Mouse (Mus musculus): ENCODE measurements around the gene Gpr179. TPM values are rescaled to one million over a fixed set of nuclear protein-coding genes. Genes with fewer than 3 reads are reported as not detected.

Gene Gpr179
- total RNA-seq, 4 experiments from 2014 or later, result 0.20 to 0.50 (median 0.28) TPM

- peak in 1 of 2 experiments; percentile 64 for DNase-seq (ENCODE audit: low spot score in 2 of 2)
These were observed 62.3 kb downstream of the Gpr179 start for GRCm38 (mm10) chr11:97289276-97290230.

GRCm38 (mm10) chr11:97287643-97288042 is 64.2 kb downstream of the Gpr179 start:
- no peak for DNase-seq (ENCODE audit: low spot score in 2 of 2)

DNA sequence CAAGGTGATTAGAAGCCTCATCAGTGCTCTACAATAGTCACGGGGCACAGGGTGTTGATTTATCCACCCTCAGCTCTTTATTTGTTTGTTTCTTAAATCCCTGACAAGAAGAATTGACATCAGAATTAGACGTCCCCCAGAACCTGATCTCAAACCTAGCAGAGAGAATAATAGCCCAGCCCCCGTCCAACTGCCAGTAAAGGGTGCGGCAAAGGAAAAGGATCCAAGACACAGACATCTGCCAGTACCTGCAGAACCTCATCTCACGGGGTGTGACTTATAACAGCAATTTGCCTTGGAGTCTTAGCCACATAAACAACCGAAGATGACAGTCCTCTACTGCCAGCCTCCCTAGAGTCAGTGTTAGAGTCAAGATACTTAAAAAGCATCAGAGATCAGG is 64.9 kb downstream of the Gpr179 start:
- DNase-seq (ENCODE audit: low spot score in 2 of 2), result no peak

- DNase-seq (ENCODE audit: low spot score in 2 of 2), result no peak
These were observed 65.8 kb downstream of the Gpr179 start for GRCm38 (mm10) chr11:97285852-97286775.

- no peak for DNase-seq (ENCODE audit: low spot score in 2 of 2)
These were observed 67.0 kb downstream of the Gpr179 start for GRCm38 (mm10) chr11:97284854-97285253.

GRCm38 (mm10) chr11:97282179-97282578 is 69.7 kb downstream of the Gpr179 start:
- DNase-seq (ENCODE audit: low spot score in 2 of 2), result no peak

Other genes starting within 250 kb of the Gpr179 start
- under 1 TPM; 0.14 to 0.37 (median 0.23) TPM for gene Tbx21, start 236.7 kb downstream of the Gpr179 start, total RNA-seq (2022)
- gene Tbkbp1, start 200.6 kb downstream of the Gpr179 start, total RNA-seq (2022), result 10 to 100 TPM; 54.8 to 63.2 (median 59.6) TPM
- 100 to 1,000 TPM; 114 to 121 (median 120) TPM for gene Kpnb1, start 164.2 kb downstream of the Gpr179 start, total RNA-seq (2022)
- gene Npepps, start 71.4 kb downstream of the Gpr179 start, total RNA-seq (2022), result 100 to 1,000 TPM; 139 to 152 (median 146) TPM
- gene Mrpl45, start 36.4 kb downstream of the Gpr179 start, total RNA-seq (2022), result 10 to 100 TPM; 22.5 to 27.2 (median 24.9) TPM
- gene Socs7, start 10.5 kb upstream of the Gpr179 start, total RNA-seq (2022), result 10 to 100 TPM; 70.3 to 77.2 (median 75.1) TPM
- gene Arhgap23, start 63.5 kb upstream of the Gpr179 start, total RNA-seq (2022), result 10 to 100 TPM; 72.5 to 74.5 (median 73.4) TPM
- gene 4933428G20Rik, start 148.3 kb upstream of the Gpr179 start, total RNA-seq (2022), result not detected
- 100 to 1,000 TPM; 255 to 270 (median 262) TPM for gene Srcin1, start 224.1 kb upstream of the Gpr179 start, total RNA-seq (2022)

Data from left cerebral cortex, adult 8-10 months (tissue).